Mouse (Mus musculus): Measurements from ENCODE around the gene Synm. TPM values are rescaled to one million over a fixed set of nuclear protein-coding genes. Genes with fewer than 3 reads are reported as not detected.

Synm gene
- 0.05 and 0.25 TPM in 2 replicates for total RNA-seq (2017)

DNA sequence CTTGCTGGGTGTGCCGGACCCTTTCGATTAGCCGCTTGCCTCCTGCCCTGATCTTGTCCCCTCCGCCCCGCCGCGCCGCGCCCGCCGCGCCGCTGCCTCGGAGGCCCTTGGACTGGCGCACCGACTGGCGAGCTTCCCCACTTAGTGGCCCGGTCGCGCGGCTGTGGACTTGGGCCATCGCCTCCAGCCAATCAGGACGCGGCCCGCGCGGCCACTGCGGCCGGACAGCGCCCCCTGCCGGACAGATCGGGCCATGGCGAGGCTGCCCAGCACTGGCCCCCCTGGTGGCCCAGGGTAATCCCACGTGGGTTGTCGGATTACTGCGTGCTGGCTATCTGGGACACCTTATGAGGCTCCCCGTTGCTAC is at the start of gene Synm:
Gene Synm, minus strand, starts transcription at position 114 of the 367 bp plus-strand sequence.
- ATAC-seq (replicated peaks in 1 of 2; ENCODE audit: insufficient read depth in 1 of 2, low FRiP score in 2 of 2, low TSS enrichment in 1 of 2, low read depth in 1 of 2, poor library complexity in 2 of 2, severe bottlenecking in 2 of 2): peak; percentile 76 to 87

- no peak for ATAC-seq (replicated peaks in 1 of 2; ENCODE audit: insufficient read depth in 1 of 2, low FRiP score in 2 of 2, low TSS enrichment in 1 of 2, low read depth in 1 of 2, poor library complexity in 2 of 2, severe bottlenecking in 2 of 2)
Measured at GRCm38 (mm10) chr7:67803857-67804215, 44.3 kb upstream of the Synm start.

- ATAC-seq (replicated peaks in 1 of 2; ENCODE audit: insufficient read depth in 1 of 2, low FRiP score in 2 of 2, low TSS enrichment in 1 of 2, low read depth in 1 of 2, poor library complexity in 2 of 2, severe bottlenecking in 2 of 2): peak; percentile 75 to 78; a peak in 3 of 4 replicates
Measured at GRCm38 (mm10) chr7:67803015-67803856, 43.7 kb upstream of the Synm start.

- no peak for ATAC-seq (replicated peaks in 1 of 2; ENCODE audit: insufficient read depth in 1 of 2, low FRiP score in 2 of 2, low TSS enrichment in 1 of 2, low read depth in 1 of 2, poor library complexity in 2 of 2, severe bottlenecking in 2 of 2)
Measured at GRCm38 (mm10) chr7:67801022-67801421, 41.5 kb upstream of the Synm start.

DNA sequence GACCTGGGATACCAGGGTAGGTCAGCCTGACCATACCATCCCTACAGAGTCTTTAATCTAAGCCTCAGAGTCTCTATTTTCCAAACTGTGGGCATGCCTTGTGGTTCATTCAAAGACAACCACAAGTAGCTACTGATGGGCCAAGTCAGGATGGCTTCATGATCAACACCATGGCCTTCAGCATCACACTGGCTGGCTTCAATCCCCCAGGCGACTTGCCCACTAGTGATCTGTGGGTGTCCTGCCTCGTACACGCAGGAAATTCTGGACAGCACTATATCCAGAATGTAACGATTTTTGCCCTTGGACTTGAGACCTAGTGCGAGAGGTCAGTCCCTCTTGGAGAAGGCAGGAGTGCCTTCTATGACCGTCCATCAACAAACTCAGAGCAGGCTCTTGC is 41.0 kb upstream of the Synm start:
- ATAC-seq (replicated peaks in 1 of 2; ENCODE audit: insufficient read depth in 1 of 2, low FRiP score in 2 of 2, low TSS enrichment in 1 of 2, low read depth in 1 of 2, poor library complexity in 2 of 2, severe bottlenecking in 2 of 2): no peak

DNA sequence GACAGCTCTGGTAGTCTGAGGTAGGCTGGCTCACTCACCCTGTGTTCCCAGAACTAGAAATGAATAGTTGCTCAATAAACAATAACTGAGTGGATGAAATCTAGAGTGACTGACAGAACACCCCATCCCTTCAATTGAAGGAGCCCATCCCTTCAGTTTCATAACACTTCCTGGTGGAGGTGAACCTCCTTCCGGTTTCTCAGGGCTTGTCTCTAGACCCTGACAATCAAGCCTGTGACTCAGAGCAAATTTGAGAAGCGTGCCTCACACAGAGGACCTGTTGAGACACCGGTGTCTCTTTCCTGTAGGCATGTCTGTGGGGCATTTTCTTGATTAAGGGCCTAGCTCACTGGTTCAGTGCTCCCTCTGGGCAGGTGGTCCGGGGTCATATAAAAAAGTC is 38.9 kb upstream of the Synm start:
- peak in 1 of 2 experiments; percentile 52; a peak in 1 of 4 replicates for ATAC-seq (replicated peaks in 1 of 2; ENCODE audit: insufficient read depth in 1 of 2, low FRiP score in 2 of 2, low TSS enrichment in 1 of 2, low read depth in 1 of 2, poor library complexity in 2 of 2, severe bottlenecking in 2 of 2)

DNA sequence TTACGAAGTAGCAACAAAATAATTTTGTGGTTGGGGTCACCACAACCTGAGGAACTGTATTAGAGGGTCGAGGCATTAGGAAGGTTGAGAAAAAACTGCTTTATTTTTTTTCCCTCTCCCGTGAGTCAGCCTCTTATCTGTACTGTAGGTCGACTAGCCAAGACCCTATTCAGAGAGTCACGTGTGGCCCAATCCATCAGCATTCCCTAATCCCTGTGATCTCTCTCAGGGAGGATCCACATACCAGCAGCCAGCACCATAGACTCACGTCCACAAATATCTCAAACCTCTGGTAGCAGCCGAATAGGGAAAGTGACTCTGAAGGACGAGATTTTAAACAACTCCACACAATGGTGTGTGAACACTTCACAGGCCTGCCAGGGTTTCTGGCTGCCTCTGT is 37.5 kb upstream of the Synm start:
- no peak for ATAC-seq (replicated peaks in 1 of 2; ENCODE audit: insufficient read depth in 1 of 2, low FRiP score in 2 of 2, low TSS enrichment in 1 of 2, low read depth in 1 of 2, poor library complexity in 2 of 2, severe bottlenecking in 2 of 2)

DNA sequence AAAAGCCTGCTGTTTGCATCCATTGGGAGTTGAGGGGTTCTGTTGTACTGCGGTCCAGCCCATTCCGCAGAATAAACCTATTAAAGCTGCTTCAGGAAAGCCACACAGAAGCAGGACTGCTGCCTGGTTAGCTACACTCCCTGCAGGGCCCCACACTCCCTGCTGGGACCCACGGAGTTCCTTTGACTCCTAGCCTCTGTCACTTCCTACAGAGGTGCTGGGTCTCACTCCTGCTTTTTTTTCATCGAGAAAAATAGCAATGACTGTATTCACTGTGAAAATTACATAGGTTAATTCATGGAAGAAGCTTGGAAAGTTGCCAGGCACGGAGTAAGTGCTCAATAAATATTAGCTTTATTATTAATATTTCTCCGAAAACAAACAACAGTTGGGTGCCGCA is 33.9 kb upstream of the Synm start:
- ATAC-seq (replicated peaks in 1 of 2; ENCODE audit: insufficient read depth in 1 of 2, low FRiP score in 2 of 2, low TSS enrichment in 1 of 2, low read depth in 1 of 2, poor library complexity in 2 of 2, severe bottlenecking in 2 of 2): no peak

GRCm38 (mm10) chr7:67791256-67791655 is 31.7 kb upstream of the Synm start:
- ATAC-seq (replicated peaks in 1 of 2; ENCODE audit: insufficient read depth in 1 of 2, low FRiP score in 2 of 2, low TSS enrichment in 1 of 2, low read depth in 1 of 2, poor library complexity in 2 of 2, severe bottlenecking in 2 of 2): no peak

DNA sequence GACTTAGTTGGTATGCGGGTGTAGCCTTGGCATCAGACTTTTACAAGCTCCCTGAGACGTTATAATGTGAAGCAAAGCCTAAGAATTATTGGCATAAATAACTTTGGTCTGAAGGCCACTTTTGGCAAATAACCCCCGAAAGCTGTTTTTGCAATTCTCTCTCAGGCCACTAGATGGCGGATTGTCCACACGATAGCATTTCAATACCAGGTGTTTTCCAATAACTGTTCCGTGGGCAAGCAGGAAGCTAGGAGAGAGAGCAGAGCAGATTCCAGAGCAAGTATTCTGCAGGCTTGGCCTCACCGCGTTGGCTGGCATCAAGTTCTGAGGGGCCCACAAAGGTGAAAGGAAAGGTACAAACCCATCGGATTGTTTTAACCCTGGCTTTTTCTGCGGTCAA is 29.2 kb upstream of the Synm start:
- peak; percentile 71 to 75; a peak in 3 of 4 replicates for ATAC-seq (replicated peaks in 1 of 2; ENCODE audit: insufficient read depth in 1 of 2, low FRiP score in 2 of 2, low TSS enrichment in 1 of 2, low read depth in 1 of 2, poor library complexity in 2 of 2, severe bottlenecking in 2 of 2)

GRCm38 (mm10) chr7:67787861-67788260 is 28.3 kb upstream of the Synm start:
- ATAC-seq (replicated peaks in 1 of 2; ENCODE audit: insufficient read depth in 1 of 2, low FRiP score in 2 of 2, low TSS enrichment in 1 of 2, low read depth in 1 of 2, poor library complexity in 2 of 2, severe bottlenecking in 2 of 2): no peak

- no peak for ATAC-seq (replicated peaks in 1 of 2; ENCODE audit: insufficient read depth in 1 of 2, low FRiP score in 2 of 2, low TSS enrichment in 1 of 2, low read depth in 1 of 2, poor library complexity in 2 of 2, severe bottlenecking in 2 of 2)
Measured at GRCm38 (mm10) chr7:67776636-67777305, 17.2 kb upstream of the Synm start.

GRCm38 (mm10) chr7:67775623-67776022 is 16.1 kb upstream of the Synm start:
- ATAC-seq (replicated peaks in 1 of 2; ENCODE audit: insufficient read depth in 1 of 2, low FRiP score in 2 of 2, low TSS enrichment in 1 of 2, low read depth in 1 of 2, poor library complexity in 2 of 2, severe bottlenecking in 2 of 2): no peak

- no peak for ATAC-seq (replicated peaks in 1 of 2; ENCODE audit: insufficient read depth in 1 of 2, low FRiP score in 2 of 2, low TSS enrichment in 1 of 2, low read depth in 1 of 2, poor library complexity in 2 of 2, severe bottlenecking in 2 of 2)
Measured at GRCm38 (mm10) chr7:67772231-67772630, 12.7 kb upstream of the Synm start.

- no peak for ATAC-seq (replicated peaks in 1 of 2; ENCODE audit: insufficient read depth in 1 of 2, low FRiP score in 2 of 2, low TSS enrichment in 1 of 2, low read depth in 1 of 2, poor library complexity in 2 of 2, severe bottlenecking in 2 of 2)
Measured at GRCm38 (mm10) chr7:67769487-67769886, 9.9 kb upstream of the Synm start.

- no peak for ATAC-seq (replicated peaks in 1 of 2; ENCODE audit: insufficient read depth in 1 of 2, low FRiP score in 2 of 2, low TSS enrichment in 1 of 2, low read depth in 1 of 2, poor library complexity in 2 of 2, severe bottlenecking in 2 of 2)
Measured at GRCm38 (mm10) chr7:67768125-67768524, 8.6 kb upstream of the Synm start.

- ATAC-seq (replicated peaks in 1 of 2; ENCODE audit: insufficient read depth in 1 of 2, low FRiP score in 2 of 2, low TSS enrichment in 1 of 2, low read depth in 1 of 2, poor library complexity in 2 of 2, severe bottlenecking in 2 of 2): no peak
Measured at GRCm38 (mm10) chr7:67763625-67764024, 4.1 kb upstream of the Synm start.

DNA sequence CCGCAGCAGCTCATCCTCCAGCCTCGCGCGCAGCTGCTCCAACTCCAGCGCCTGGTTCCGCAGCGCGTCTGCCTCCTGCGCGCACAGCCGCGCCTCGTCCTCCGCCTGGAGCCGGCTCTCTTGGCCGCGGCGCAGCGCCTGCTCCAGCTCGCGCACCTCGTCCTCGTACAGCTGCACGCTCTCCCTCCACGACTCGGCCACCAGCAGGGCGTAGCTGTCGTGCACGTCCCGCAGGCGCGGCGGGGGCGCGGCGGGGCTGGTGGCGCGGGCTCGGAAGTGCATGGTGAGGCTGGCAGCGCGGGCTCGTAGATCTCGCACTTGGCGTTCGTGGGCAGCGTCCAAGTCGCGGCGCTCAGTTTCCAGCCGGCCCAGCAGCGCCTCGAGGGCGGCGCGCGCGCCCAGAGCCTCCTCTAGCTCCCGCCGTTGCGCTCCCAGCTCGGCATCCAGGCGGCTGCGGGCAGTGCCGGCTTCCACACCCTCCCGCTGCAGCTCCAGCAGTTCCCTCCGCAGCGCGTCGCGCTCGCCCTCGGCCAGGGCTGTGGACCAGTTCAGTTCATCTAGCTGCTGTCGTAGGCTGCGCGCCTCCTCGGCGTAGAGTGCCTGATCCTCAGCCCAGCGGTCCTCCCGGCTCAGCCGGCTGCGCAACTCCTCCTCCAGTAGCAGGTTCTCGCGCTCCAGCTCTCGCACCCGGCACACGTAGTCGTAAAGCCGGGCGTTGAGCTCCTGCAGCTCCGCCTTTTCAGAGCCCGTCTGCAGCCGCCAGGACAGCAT is 499 bp downstream of the Synm start:
- peak; percentile 34 to 50; a peak in 2 of 4 replicates for ATAC-seq (replicated peaks in 1 of 2; ENCODE audit: insufficient read depth in 1 of 2, low FRiP score in 2 of 2, low TSS enrichment in 1 of 2, low read depth in 1 of 2, poor library complexity in 2 of 2, severe bottlenecking in 2 of 2)
